Mouse (Mus musculus) limb, embryonic 14.5 days (tissue): ENCODE results near the gene Mob2. TPM values are rescaled to one million over a fixed set of nuclear protein-coding genes. Genes with fewer than 3 reads are reported as not detected.

ENCODE experiments used
- ATAC-seq: fragments of 200-750 bp; cut with Nextera tagmentation; 2 replicates; pipeline ENCODE4 v1.8.0; 2017; ENCODE audit warnings: low read depth, moderate number of reproducible peaks, moderate TSS enrichment; ENCODE audit not compliant: low FRiP score
- DNase-seq: peaks from one replicate; pipeline ENCODE4 v3.0.0-alpha.2; 2015; ENCODE audit warnings: low spot score
- H3K27ac ChIP-seq: fragments of 300-500 bp; sonication (generic); replicated peaks from 2 replicates; pipeline ENCODE4 v1.5.1; 2014; ENCODE audit warnings: low read depth, mild to moderate bottlenecking, low read length, moderate library complexity, mixed read lengths
- H3K27me3 ChIP-seq: fragments of 300-500 bp; sonication (generic); 2 replicates; pipeline ENCODE4 v1.6.1; 2014; ENCODE audit warnings: low read length, mixed read lengths; ENCODE audit not compliant: control insufficient read depth, insufficient read depth
- H3K36me3 ChIP-seq: fragments of 300-500 bp; sonication (generic); 2 replicates; pipeline ENCODE4 v1.6.1; 2014; ENCODE audit warnings: mild to moderate bottlenecking, low read length, moderate library complexity, mixed read lengths; ENCODE audit not compliant: control insufficient read depth, insufficient read depth
- H3K4me1 ChIP-seq: fragments of 300-500 bp; sonication (generic); 2 replicates; pipeline ENCODE4 v1.6.1; 2014; ENCODE audit warnings: antibody characterized with exemption, low read length, mixed read lengths; ENCODE audit not compliant: control insufficient read depth, insufficient read depth
- H3K4me2 ChIP-seq: fragments of 300-500 bp; sonication (generic); replicated peaks from 2 replicates; pipeline ENCODE4 v1.6.1; 2014; ENCODE audit warnings: low read depth, mild to moderate bottlenecking, low read length, moderate library complexity; ENCODE audit not compliant: severe bottlenecking
- H3K4me3 ChIP-seq: fragments of 300-500 bp; sonication (generic); replicated peaks from 2 replicates; pipeline ENCODE4 v1.5.1; 2014; ENCODE audit warnings: low read length
- H3K9ac ChIP-seq: fragments of 300-500 bp; sonication (generic); 2 replicates; pipeline ENCODE4 v1.6.1; 2014; ENCODE audit warnings: mild to moderate bottlenecking, low read depth, low read length, moderate library complexity; ENCODE audit not compliant: severe bottlenecking
- H3K9me3 ChIP-seq: fragments of 300-500 bp; sonication (generic); 2 replicates; pipeline ENCODE4 v1.6.1; 2016; ENCODE audit warnings: low read length; ENCODE audit not compliant: control insufficient read depth
- POLR2A ChIP-seq: fragments of 200-500 bp; IDR thresholded peaks from 2 replicates; pipeline ENCODE4 v1.8.0; 2012; ENCODE audit warnings: inconsistent platforms, mild to moderate bottlenecking, moderate library complexity, borderline replicate concordance; ENCODE audit not compliant: insufficient read depth, insufficient read length; ENCODE audit errors: extremely low read depth
- WGBS: fragments of 180-500 bp; shearing (Covaris S2); extraction: QIAGEN DNeasy Blood & Tissue Kit; methylation state at CpG from one replicate; pipeline ENCODE4 v1.1.7; 2014; 5-methylcytosine and 5-hydroxymethylcytosine counted together
- polyA plus RNA-seq, 2 experiments: library from polyadenylated mRNA; depleted of rRNA in 1 of 2; stranded (reverse) in 1 of 2; unstranded in 1 of 2; fragments of >200 nt; fragmentation: Nextera tagmentation in 1 of 2; extraction: Ambion mirVana in 1 of 2; gene quantifications; 2 replicates each; pipeline versions ENCODE4 v1.2.1 to v1.2.3; 2012 to 2014

Mob2 gene
- polyA plus RNA-seq, 2 experiments, result 55.2 to 73.6 TPM

DNA sequence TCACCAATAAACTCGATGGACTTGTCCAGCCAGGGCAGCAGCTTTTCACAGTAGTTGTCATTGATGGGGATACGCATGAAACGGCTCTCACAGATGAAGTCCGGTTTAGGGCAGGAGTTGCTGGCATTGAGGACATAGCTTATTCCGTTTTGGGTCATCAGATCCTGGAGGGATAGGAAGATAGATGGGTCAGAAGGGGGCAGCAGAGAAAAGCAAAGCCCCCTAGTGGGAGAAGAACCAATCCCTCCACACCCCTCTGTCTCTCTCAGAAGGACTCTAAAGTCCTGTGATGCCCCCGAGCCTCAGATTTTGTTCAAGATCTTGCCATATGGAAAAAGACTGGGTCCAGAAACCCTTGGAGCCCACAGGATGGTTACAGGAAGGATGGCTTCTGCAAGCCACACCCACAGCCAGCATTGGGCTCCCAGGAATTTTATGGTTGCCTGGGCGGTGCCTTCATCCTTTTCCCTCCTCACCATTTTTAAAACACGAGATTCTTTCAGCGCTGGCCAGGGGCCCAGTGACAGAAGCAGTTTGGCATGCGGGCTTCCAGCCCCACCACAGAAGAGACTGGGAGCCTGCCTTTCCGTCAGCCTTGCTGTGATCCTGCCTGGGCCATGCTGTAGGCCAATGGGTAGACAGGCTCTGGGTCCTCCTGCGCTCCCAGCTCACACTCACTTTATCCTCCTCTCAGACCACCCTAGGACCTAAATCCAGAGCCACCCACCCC is 22.9 kb upstream of the Mob2 start:
- Histone ChIP-seq H3K27ac (0 out of 2 replicates have a peak overlapping the region, but pooled peaks have one; percentile 43), H3K36me3 (peaks cover 4% of the 10 kb centered on the region; the same call in 1 of the 2 replicates), H3K9me3 (no peaks in the 10 kb centered on the region), H3K4me2 (no peak overlapping the region), H3K4me1 (peaks cover 10% of the 10 kb centered on the region), H3K4me3 (0 out of 2 replicates have a peak overlapping the region, but pooled peaks have one; percentile 1), H3K9ac (no peak overlapping the region), H3K27me3 (peaks cover 57% of the 10 kb centered on the region)
- 25% methylated on average over 12 of the region's 12 CpGs for WGBS
- ATAC-seq, result no peak
- TF ChIP-seq POLR2A, result no peak
- DNase-seq, result peak; percentile 55

DNA sequence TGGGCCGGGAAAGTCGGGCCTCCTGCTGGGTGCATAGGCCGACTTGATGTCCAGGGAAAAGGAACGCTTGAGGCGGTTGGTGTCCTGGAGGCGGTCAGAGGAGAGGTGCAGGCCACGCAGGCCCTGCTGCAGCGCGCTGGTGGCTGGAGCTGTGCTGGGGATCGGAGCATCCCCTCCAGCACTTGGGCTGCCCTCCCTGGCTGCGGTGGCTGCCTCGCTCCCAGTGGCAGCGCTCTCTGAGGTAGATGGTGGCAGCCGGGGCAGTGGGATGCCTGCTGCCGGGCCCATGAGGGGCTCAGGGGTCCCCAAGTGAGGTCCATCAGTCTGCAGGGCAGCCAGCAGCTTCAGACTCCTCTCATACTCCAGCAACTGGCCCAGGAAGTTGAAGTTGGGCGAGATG is 21.7 kb upstream of the Mob2 start:
- Histone ChIP-seq H3K4me2 (peak overlapping the region; percentile 49), H3K36me3 (peaks cover 4% of the 10 kb centered on the region; the same call in 1 of the 2 replicates), H3K9me3 (no peaks in the 10 kb centered on the region), H3K27me3 (peaks cover 57% of the 10 kb centered on the region), H3K9ac (peak overlapping the region; percentile 44; the same call in 1 of the 2 replicates), H3K4me1 (peaks cover 10% of the 10 kb centered on the region), H3K27ac (no peak overlapping the region), H3K4me3 (peak overlapping the region; percentile 31)
- DNase-seq, result no peak
- no peak for TF ChIP-seq POLR2A
- no peak for ATAC-seq
- 19% methylated on average over 6 of the region's 16 CpGs for WGBS

DNA sequence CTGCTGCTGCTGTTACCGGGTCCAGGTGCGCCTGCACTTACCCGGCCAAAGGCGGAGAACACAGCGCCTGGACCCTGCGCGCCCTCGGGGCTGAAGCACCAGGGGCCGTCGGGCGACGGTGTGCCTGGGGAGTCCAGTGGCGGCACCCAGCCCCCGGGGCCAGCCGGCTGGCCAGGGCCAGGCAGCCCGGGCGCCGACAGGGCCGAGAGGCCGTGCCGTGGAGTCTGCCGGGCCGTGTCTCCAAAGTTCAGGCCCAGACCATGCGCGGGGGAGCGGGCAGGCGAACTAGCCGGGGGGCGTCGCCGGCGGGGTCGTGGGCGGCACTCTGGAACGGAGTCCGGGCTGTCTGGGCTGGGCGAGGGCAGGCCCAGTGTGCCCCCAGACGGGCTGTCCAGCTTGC is 21.3 kb upstream of the Mob2 start:
- DNase-seq, result no peak
- no peak overlapping the region for H3K27ac ChIP-seq
- 10% methylated on average over 22 of the region's 38 CpGs for WGBS

DNA sequence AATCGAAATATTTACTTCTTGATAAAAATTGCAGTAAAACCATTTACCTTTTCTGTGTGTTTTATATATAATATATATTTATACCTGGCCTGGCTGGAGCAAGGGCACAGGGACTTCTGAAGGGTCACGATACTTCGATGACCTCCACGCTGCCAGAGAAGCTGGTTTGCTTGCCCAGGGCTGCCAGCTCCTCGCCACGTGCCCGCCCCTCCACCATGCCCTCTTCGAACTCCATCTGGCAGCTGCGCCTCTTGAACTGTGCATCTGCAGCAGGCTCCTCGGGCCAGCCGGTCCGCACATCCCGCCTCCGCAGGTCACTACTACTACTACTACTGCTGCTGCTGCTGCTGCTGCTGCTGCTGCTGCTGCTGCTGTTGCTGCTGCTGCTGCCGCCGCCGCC is 20.9 kb upstream of the Mob2 start:
- Histone ChIP-seq H3K4me3 (peak overlapping the region; percentile 31), H3K9me3 (no peaks in the 10 kb centered on the region), H3K27ac (no peak overlapping the region), H3K9ac (peak overlapping the region; percentile 44; the same call in 1 of the 2 replicates), H3K4me2 (peak overlapping the region; percentile 49), H3K4me1 (peaks cover 10% of the 10 kb centered on the region), H3K27me3 (peaks cover 57% of the 10 kb centered on the region), H3K36me3 (peaks cover 4% of the 10 kb centered on the region; the same call in 1 of the 2 replicates)
- no peak for DNase-seq
- WGBS, result 23% methylated on average over 14 of the region's 17 CpGs
- TF ChIP-seq POLR2A, result no peak
- ATAC-seq, result no peak

More for the DNA sequence above, 21.3 kb upstream of the Mob2 start:
- ATAC-seq, result no peak
- H3K9me3 ChIP-seq, result no peaks in the 10 kb centered on the region
- peak overlapping the region; percentile 44 for H3K9ac ChIP-seq
- H3K4me3 ChIP-seq, result peak overlapping the region; percentile 31
- H3K4me1 ChIP-seq, result peaks cover 10% of the 10 kb centered on the region
- H3K27me3 ChIP-seq, result peaks cover 57% of the 10 kb centered on the region
- no peak for TF ChIP-seq POLR2A
- H3K4me2 ChIP-seq, result peak overlapping the region; percentile 49
- peaks cover 4% of the 10 kb centered on the region; the same call in 1 of the 2 replicates for H3K36me3 ChIP-seq

DNA sequence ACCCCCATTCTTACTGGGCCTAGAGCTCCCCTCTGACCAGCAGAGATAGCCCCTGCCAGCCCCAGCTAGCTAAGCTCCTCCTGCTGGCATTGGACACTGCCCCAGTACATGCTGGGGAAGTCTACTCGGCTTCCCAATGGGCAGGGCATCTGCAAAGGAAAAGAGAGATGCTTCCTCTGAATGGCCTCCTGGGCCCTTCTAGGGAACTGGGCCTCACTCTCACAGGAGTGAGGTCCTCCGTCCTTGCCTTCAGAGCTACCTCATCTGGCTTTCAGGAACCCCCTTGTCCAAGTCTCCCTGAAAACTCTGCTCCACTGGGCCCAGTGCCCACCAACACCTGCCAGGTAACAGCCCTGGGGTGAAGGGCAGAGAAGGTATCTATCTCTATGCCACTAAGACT is 20.0 kb upstream of the Mob2 start:
- 52% methylated on average over 2 of the region's 2 CpGs for WGBS

More for the DNA sequence above, 20.0 kb upstream of the Mob2 start:
- no peak overlapping the region for H3K27ac ChIP-seq
- H3K9me3 ChIP-seq, result no peaks in the 10 kb centered on the region
- H3K9ac ChIP-seq, result no peak overlapping the region
- no peak for ATAC-seq
- H3K36me3 ChIP-seq, result peaks cover 4% of the 10 kb centered on the region; the same call in 1 of the 2 replicates
- no peak overlapping the region for H3K4me3 ChIP-seq
- peaks cover 10% of the 10 kb centered on the region for H3K4me1 ChIP-seq
- no peak for TF ChIP-seq POLR2A
- no peak overlapping the region for H3K4me2 ChIP-seq
- no peak for DNase-seq
- H3K27me3 ChIP-seq, result peaks cover 57% of the 10 kb centered on the region
